Comparison of ENCODE assay signal across 29 mouse cellular contexts in the genomic region with DNA sequence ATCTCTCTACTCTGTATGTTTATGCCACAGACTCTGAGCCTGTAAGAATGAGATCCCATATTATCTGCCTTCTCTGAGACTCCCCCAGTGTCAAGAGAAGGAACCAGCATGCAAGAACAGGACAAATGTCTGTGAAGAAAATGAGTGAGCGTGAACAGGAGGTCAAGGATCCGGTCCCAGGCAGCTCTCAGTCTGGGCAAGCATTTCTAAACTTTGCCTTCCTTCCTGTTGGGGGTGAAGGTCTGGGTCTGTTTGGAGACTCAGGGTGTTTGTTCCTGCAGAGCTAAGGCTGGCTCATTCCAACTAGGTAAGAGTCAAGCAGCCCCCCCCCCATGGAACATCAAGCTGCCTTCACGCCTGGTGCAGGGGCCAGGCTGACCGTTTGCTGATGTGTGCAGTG. TPM values are rescaled to one million over a fixed set of nuclear protein-coding genes. Genes with fewer than 3 reads are reported as not detected.
DNase-seq lines count a peak whose midpoint lies in the region; ATAC-seq lines count a peak whose summit lies in the region.
"Had no signal": no experiment of that assay in that cellular context is flagged by ENCODE, and none has a peak within 500 bp of the region (broad histone marks: within the 10 kb centered on the region; RNA-seq: fewer than 3 reads in every experiment).

No protein-coding gene starts in this region.

- no peak overlapping the region for H3K27ac ChIP-seq in liver, embryonic 13.5 days
- no peak overlapping the region for H3K27ac ChIP-seq in liver, embryonic 12.5 days
- H3K27ac ChIP-seq: embryonic facial prominence, embryonic 12.5 days; heart, adult 2 months; hindbrain, embryonic 15.5 days; intestine, embryonic 15.5 days; liver, embryonic 15.5 days; neural tube, embryonic 13.5 days had no signal

- no peak overlapping the region for H3K9ac ChIP-seq in liver, embryonic 13.5 days
- H3K9ac ChIP-seq in liver, embryonic 12.5 days, result no peak overlapping the region
- H3K9ac ChIP-seq: embryonic facial prominence, embryonic 12.5 days; forebrain, postnatal 0 days; hindbrain, embryonic 15.5 days; intestine, embryonic 15.5 days; liver, embryonic 15.5 days; neural tube, embryonic 13.5 days had no signal

- H3K36me3 ChIP-seq in liver, embryonic 13.5 days, result no peaks in the 10 kb centered on the region
- no peaks in the 10 kb centered on the region for H3K36me3 ChIP-seq in liver, embryonic 12.5 days
- H3K36me3 ChIP-seq: embryonic facial prominence, embryonic 12.5 days; hindbrain, embryonic 15.5 days; intestine, embryonic 15.5 days; liver, embryonic 15.5 days; neural tube, embryonic 13.5 days had no signal

- DNase-seq in liver, embryonic 13.5 days, result no peak
- DNase-seq in lung, postnatal 10 days, result peak; percentile 33
- no peak for DNase-seq in lung, postnatal 25 days (ENCODE audit: low spot score)
- peak; percentile 54 for DNase-seq in ZHBTc4 (ENCODE audit: low read depth, low spot score)
- no peak for DNase-seq in right cerebral cortex, adult 2 months (ENCODE audit: low spot score in 2 of 2)
- no peak for DNase-seq in right cerebral cortex, adult 18-20 months
- DNase-seq: cerebellum, adult 18-20 months; cerebellum, postnatal 25 days; forebrain, postnatal 0 days; gastrocnemius, postnatal 25 days; heart, adult 2 months; heart, postnatal 4 days; kidney, adult 8-10 months; kidney, postnatal 10 days; retina, postnatal 1 day; right cerebral cortex, postnatal 4 days; thymus, postnatal 14 days had no signal

- no peaks in the 10 kb centered on the region for H3K9me3 ChIP-seq in liver, embryonic 13.5 days (replicated peaks)
- no peaks in the 10 kb centered on the region for H3K9me3 ChIP-seq in liver, embryonic 12.5 days (replicated peaks)
- H3K9me3 ChIP-seq: embryonic facial prominence, embryonic 12.5 days; hindbrain, embryonic 15.5 days; intestine, embryonic 15.5 days; liver, embryonic 15.5 days; neural tube, embryonic 13.5 days had no signal

- WGBS in liver, embryonic 13.5 days (ENCODE audit: insufficient replicate concordance), result 26% methylated on average over 4 of the region's 4 CpGs
- 32% methylated on average over 4 of the region's 4 CpGs for WGBS in liver, embryonic 12.5 days (ENCODE audit: insufficient replicate concordance)

- peak; percentile 10; the same call in 1 of the 2 replicates for ATAC-seq in liver, embryonic 13.5 days (ENCODE audit: low read depth)
- no peak for ATAC-seq in liver, embryonic 12.5 days
- ATAC-seq: forebrain, postnatal 0 days; intestine, embryonic 15.5 days; midbrain, embryonic 16.5 days had no signal

- H3K4me2 ChIP-seq in liver, embryonic 13.5 days, result no peak overlapping the region
- H3K4me2 ChIP-seq in liver, embryonic 12.5 days, result no peak overlapping the region
- H3K4me2 ChIP-seq: embryonic facial prominence, embryonic 12.5 days; hindbrain, embryonic 15.5 days; intestine, embryonic 15.5 days; liver, embryonic 15.5 days; neural tube, embryonic 13.5 days had no signal

- peaks cover 23% of the 10 kb centered on the region for H3K27me3 ChIP-seq in liver, embryonic 13.5 days
- H3K27me3 ChIP-seq in liver, embryonic 12.5 days (replicated peaks), result peaks cover 48% of the 10 kb centered on the region

- H3K4me3 ChIP-seq in liver, embryonic 13.5 days (replicated peaks), result no peak overlapping the region
- H3K4me3 ChIP-seq in liver, embryonic 12.5 days, result no peak overlapping the region
- H3K4me3 ChIP-seq: embryonic facial prominence, embryonic 12.5 days; heart, adult 2 months; hindbrain, embryonic 15.5 days; intestine, embryonic 15.5 days; liver, embryonic 15.5 days; myocyte; neural tube, embryonic 13.5 days had no signal

- H3K4me1 ChIP-seq in liver, embryonic 13.5 days (replicated peaks), result no peaks in the 10 kb centered on the region
- no peaks in the 10 kb centered on the region for H3K4me1 ChIP-seq in liver, embryonic 12.5 days
- H3K4me1 ChIP-seq: embryonic facial prominence, embryonic 12.5 days; hindbrain, embryonic 15.5 days; intestine, embryonic 15.5 days; liver, embryonic 15.5 days; neural tube, embryonic 13.5 days had no signal

RNA-seq across cellular contexts. Expression of a gene that starts 23.9 kb away (rescaled TPM):
- 0.07 and 0.14 TPM in 2 replicates for polyA plus RNA-seq in liver, embryonic 13.5 days (2015; fragmentation: Nextera tagmentation; extraction: Ambion mirVana)
- polyA plus RNA-seq in liver, embryonic 12.5 days (2016; fragmentation: Nextera tagmentation; extraction: Ambion mirVana), result not detected in 2 replicates
- polyA plus RNA-seq: heart, adult 2 months; liver, embryonic 15.5 days; myocyte; stomach, embryonic 14.5 days had no signal

RNA-seq across cellular contexts. Expression of a gene that starts 25.3 kb away (rescaled TPM):
- 0.03 TPM in 1 of 2 replicates, not detected in the other for polyA plus RNA-seq in liver, embryonic 13.5 days (2015; fragmentation: Nextera tagmentation; extraction: Ambion mirVana)
- not detected in 2 replicates for polyA plus RNA-seq in liver, embryonic 12.5 days (2016; fragmentation: Nextera tagmentation; extraction: Ambion mirVana)
- polyA plus RNA-seq: adrenal gland, adult 2 months; forebrain, embryonic 11.5 days; forebrain, postnatal 0 days; heart, adult 2 months; hindbrain, embryonic 15.5 days; intestine, embryonic 15.5 days; liver, embryonic 15.5 days; midbrain, embryonic 16.5 days; myocyte; neural tube, embryonic 13.5 days; stomach, embryonic 14.5 days had no signal

RNA-seq across cellular contexts. Expression of a gene that starts 34.5 kb away (rescaled TPM):
- 0.16 and 0.31 TPM in 2 replicates for polyA plus RNA-seq in liver, embryonic 13.5 days (2015; fragmentation: Nextera tagmentation; extraction: Ambion mirVana)
- polyA plus RNA-seq in liver, embryonic 12.5 days (2016; fragmentation: Nextera tagmentation; extraction: Ambion mirVana), result 0.20 and 0.47 TPM in 2 replicates
- polyA plus RNA-seq: heart, adult 2 months; intestine, embryonic 15.5 days; limb, embryonic 11.5 days; myocyte; stomach, embryonic 14.5 days had no signal

RNA-seq across cellular contexts. Expression of a gene that starts 42.5 kb away (rescaled TPM):
- polyA plus RNA-seq in liver, embryonic 13.5 days (2015; fragmentation: Nextera tagmentation; extraction: Ambion mirVana), result 9.6 and 11.2 TPM in 2 replicates
- 11.6 and 12.8 TPM in 2 replicates for polyA plus RNA-seq in liver, embryonic 12.5 days (2016; fragmentation: Nextera tagmentation; extraction: Ambion mirVana)

Comparison
In these comparisons a context has a peak if more than half of its experiments do, and no peak if none do; other contexts are left out.
1. DNase-seq: peak in lung, postnatal 10 days (single experiment) and ZHBTc4 (single experiment); none in liver, embryonic 13.5 days (single experiment), lung, postnatal 25 days (single experiment), right cerebral cortex, adult 2 months (0 of 2) and right cerebral cortex, adult 18-20 months (single experiment).